Mouse (Mus musculus) midbrain, embryonic 11.5 days (tissue): Measurements from ENCODE around the gene Krtap4-2. TPM values are rescaled to one million over a fixed set of nuclear protein-coding genes. Genes with fewer than 3 reads are reported as not detected.
A peak's percentile ranks its signal among the peaks of the same experiment; 100 is the strongest.
"Not testable (repeated sequence)": the region's sequence is repeated elsewhere in the genome, so short reads cannot be mapped to it uniquely, and the experiment has no call there.

Experiments used
- ATAC-seq: fragments of 200-750 bp; cut with Nextera tagmentation; 2 replicates; pipeline ENCODE4 v1.8.0; 2017; ENCODE audit warnings: moderate TSS enrichment, moderate library complexity; ENCODE audit not compliant: low FRiP score
- DNase-seq: peaks from one replicate; pipeline ENCODE4 v3.0.0; 2015; ENCODE audit warnings: low spot score; ENCODE audit errors: missing footprints
- H3K27ac ChIP-seq: fragments of 300-500 bp; sonication (generic); 2 replicates; pipeline ENCODE4 v1.5.1; 2014; ENCODE audit warnings: low read depth, low read length
- H3K27me3 ChIP-seq: fragments of 300-500 bp; sonication (generic); 2 replicates; pipeline ENCODE4 v1.6.1; 2014; ENCODE audit warnings: mild to moderate bottlenecking, low read length, moderate library complexity, mixed read lengths; ENCODE audit not compliant: control insufficient read depth, insufficient read depth
- H3K36me3 ChIP-seq: fragments of 300-500 bp; sonication (generic); 2 replicates; pipeline ENCODE4 v1.6.1; 2014; ENCODE audit warnings: mild to moderate bottlenecking, low read length, moderate library complexity, mixed read lengths; ENCODE audit not compliant: control insufficient read depth, insufficient read depth
- H3K4me1 ChIP-seq: fragments of 300-500 bp; sonication (generic); 2 replicates; pipeline ENCODE4 v1.6.1; 2014; ENCODE audit warnings: low read length; ENCODE audit not compliant: control insufficient read depth, insufficient read depth
- H3K4me2 ChIP-seq: fragments of 300-500 bp; sonication (generic); 2 replicates; pipeline ENCODE4 v1.6.1; 2014; ENCODE audit warnings: mild to moderate bottlenecking, moderate library complexity
- H3K4me3 ChIP-seq: fragments of 300-500 bp; sonication (generic); 2 replicates; pipeline ENCODE4 v1.5.1; 2014; ENCODE audit warnings: low read depth, low read length
- H3K9ac ChIP-seq: fragments of 300-500 bp; sonication (generic); 2 replicates; pipeline ENCODE4 v1.6.1; 2014; ENCODE audit warnings: low read length
- H3K9me3 ChIP-seq: fragments of 300-500 bp; sonication (generic); 2 replicates; pipeline ENCODE4 v1.6.1; 2016; ENCODE audit warnings: low read length; ENCODE audit not compliant: control insufficient read depth
- WGBS: fragments of 180-500 bp; shearing (Covaris S2); extraction: QIAGEN DNeasy Blood & Tissue Kit; methylation state at CpG from one replicate; pipeline ENCODE4 v1.1.7; 2014; 5-methylcytosine and 5-hydroxymethylcytosine counted together
- polyA plus RNA-seq: library from polyadenylated mRNA; unstranded; fragments of >200 nt; fragmentation: Nextera tagmentation; extraction: Ambion mirVana; gene quantifications from 2 replicates; pipeline ENCODE4 v1.2.1, GENCODE M21; 2014

The Krtap4-2 gene
- not detected in 2 replicates for polyA plus RNA-seq

GRCm38 (mm10) chr11:99634653-99635134, at the start of gene Krtap4-2:
Krtap4-2 (minus strand) TSS chr11:99635084.
- H3K36me3 ChIP-seq, result no peaks in the 10 kb centered on the region
- 41% methylated on average over 8 of the region's 8 CpGs for WGBS
- peak; percentile 88 for DNase-seq
- no peak within 1 kb of the TSS for H3K4me3 ChIP-seq
- no peaks in the 10 kb centered on the region for H3K4me1 ChIP-seq
- H3K4me2 ChIP-seq, result no peak within 1 kb of the TSS
- no peaks in the 10 kb centered on the region for H3K27me3 ChIP-seq
- no peaks in the 10 kb centered on the region for H3K9me3 ChIP-seq
- no peak within 1 kb of the TSS for H3K27ac ChIP-seq
- H3K9ac ChIP-seq, result no peak within 1 kb of the TSS
- ATAC-seq, result no peak

GRCm38 (mm10) chr11:99683481-99683880, 48.6 kb upstream of the Krtap4-2 start:
- no peaks in the 10 kb centered on the region for H3K36me3 ChIP-seq
- H3K9me3 ChIP-seq, result no peaks in the 10 kb centered on the region
- no peak overlapping the region for H3K27ac ChIP-seq
- no peaks in the 10 kb centered on the region for H3K27me3 ChIP-seq
- no peak overlapping the region for H3K4me2 ChIP-seq
- H3K4me1 ChIP-seq, result no peaks in the 10 kb centered on the region
- ATAC-seq (no peak), DNase-seq (no peak)
- 87% methylated on average over 2 of the region's 2 CpGs for WGBS
- H3K4me3 ChIP-seq, result no peak overlapping the region
- no peak overlapping the region for H3K9ac ChIP-seq

GRCm38 (mm10) chr11:99665860-99666259, 31.0 kb upstream of the Krtap4-2 start, which contains the start of gene Krtap4-6:
Krtap4-6 (minus strand) TSS chr11:99665960.
- Histone ChIP-seq H3K4me1 (no peaks in the 10 kb centered on the region), H3K9me3 (no peaks in the 10 kb centered on the region), H3K4me3 (no peak within 1 kb of the TSS), H3K9ac (no peak within 1 kb of the TSS), H3K4me2 (no peak within 1 kb of the TSS), H3K27me3 (no peaks in the 10 kb centered on the region), H3K27ac (no peak within 1 kb of the TSS), H3K36me3 (no peaks in the 10 kb centered on the region)
- DNase-seq (no peak), ATAC-seq (no peak)

GRCm38 (mm10) chr11:99662802-99663201, 27.9 kb upstream of the Krtap4-2 start:
- 88% methylated on average over 10 of the region's 10 CpGs for WGBS
- Histone ChIP-seq H3K36me3 (no peaks in the 10 kb centered on the region), H3K4me2 (no peak overlapping the region), H3K27ac (no peak overlapping the region), H3K9me3 (no peaks in the 10 kb centered on the region), H3K27me3 (no peaks in the 10 kb centered on the region), H3K4me1 (no peaks in the 10 kb centered on the region), H3K9ac (no peak overlapping the region), H3K4me3 (no peak overlapping the region)
- DNase-seq (no peak), ATAC-seq (no peak)

GRCm38 (mm10) chr11:99659256-99659655, 24.4 kb upstream of the Krtap4-2 start:
- Histone ChIP-seq H3K9me3 (no peaks in the 10 kb centered on the region), H3K27ac (no peak overlapping the region), H3K4me1 (no peaks in the 10 kb centered on the region), H3K36me3 (no peaks in the 10 kb centered on the region), H3K4me3 (no peak overlapping the region), H3K27me3 (no peaks in the 10 kb centered on the region), H3K9ac (no peak overlapping the region), H3K4me2 (no peak overlapping the region)
- ATAC-seq (no peak), DNase-seq (no peak)
- 92% methylated on average over 4 of the region's 4 CpGs for WGBS

- not testable (repeated sequence) for H3K27ac ChIP-seq, H3K4me3 ChIP-seq, DNase-seq, H3K9ac ChIP-seq, ATAC-seq, H3K4me2 ChIP-seq, H3K4me1 ChIP-seq, H3K36me3 ChIP-seq, H3K9me3 ChIP-seq, H3K27me3 ChIP-seq
- 68% methylated on average over 10 of the region's 10 CpGs for WGBS
Measured at GRCm38 (mm10) chr11:99658467-99659010, 23.7 kb upstream of the Krtap4-2 start, which contains the start of gene Gm11563. Gm11563 (minus strand) TSS chr11:99658960.

GRCm38 (mm10) chr11:99657051-99657450, 22.2 kb upstream of the Krtap4-2 start:
- ATAC-seq, result no peak
- 57% methylated on average over 5 of the region's 5 CpGs for WGBS

GRCm38 (mm10) chr11:99650136-99650535, 15.3 kb upstream of the Krtap4-2 start, which contains the start of gene Gm11555:
Gm11555 (minus strand) TSS chr11:99650236.
- ATAC-seq (no peak), DNase-seq (no peak)
- Histone ChIP-seq H3K9ac (no peak within 1 kb of the TSS), H3K4me2 (no peak within 1 kb of the TSS), H3K4me3 (no peak within 1 kb of the TSS), H3K27ac (no peak within 1 kb of the TSS), H3K27me3 (no peaks in the 10 kb centered on the region), H3K4me1 (no peaks in the 10 kb centered on the region), H3K9me3 (no peaks in the 10 kb centered on the region), H3K36me3 (no peaks in the 10 kb centered on the region)
- 81% methylated on average over 2 of the region's 2 CpGs for whole genome bisulfite sequencing

More at GRCm38 (mm10) chr11:99657051-99657450, 22.2 kb upstream of the Krtap4-2 start:
- Histone ChIP-seq H3K27me3 (no peaks in the 10 kb centered on the region), H3K4me3 (no peak overlapping the region), H3K9me3 (no peaks in the 10 kb centered on the region), H3K4me1 (no peaks in the 10 kb centered on the region), H3K4me2 (no peak overlapping the region), H3K9ac (no peak overlapping the region), H3K36me3 (no peaks in the 10 kb centered on the region), H3K27ac (no peak overlapping the region)
- DNase-seq, result no peak

- no peak for ATAC-seq
- H3K9me3 ChIP-seq, result no peaks in the 10 kb centered on the region
- H3K27me3 ChIP-seq, result no peaks in the 10 kb centered on the region
Measured at GRCm38 (mm10) chr11:99646444-99646843, 11.6 kb upstream of the Krtap4-2 start.

More at GRCm38 (mm10) chr11:99646444-99646843, 11.6 kb upstream of the Krtap4-2 start:
- no peak overlapping the region for H3K27ac ChIP-seq
- no peak overlapping the region for H3K4me2 ChIP-seq
- 92% methylated on average over 15 of the region's 15 CpGs for WGBS
- H3K36me3 ChIP-seq, result no peaks in the 10 kb centered on the region
- H3K9ac ChIP-seq, result no peak overlapping the region
- no peak for DNase-seq
- H3K4me1 ChIP-seq, result no peaks in the 10 kb centered on the region
- H3K4me3 ChIP-seq, result no peak overlapping the region
